Mouse (Mus musculus) forebrain, postnatal 0 days (tissue): Measurements from ENCODE around the gene Zfp119a. TPM values are rescaled to one million over a fixed set of nuclear protein-coding genes. Genes with fewer than 3 reads are reported as not detected.
"Not testable (repeated sequence)": the region's sequence is repeated elsewhere in the genome, so short reads cannot be mapped to it uniquely, and the experiment has no call there.

Source experiments
- ATAC-seq: fragments of 200-750 bp; cut with Nextera tagmentation; 2 replicates; pipeline ENCODE4 v1.8.0; 2017; ENCODE audit warnings: mild to moderate bottlenecking, moderate library complexity
- DNase-seq: peaks from one replicate; pipeline ENCODE4 v3.0.0-alpha.2; 2015
- H3K27ac ChIP-seq: fragments of 300-500 bp; sonication (generic); 2 replicates; pipeline ENCODE4 v1.5.1; 2014; ENCODE audit warnings: low read depth, mild to moderate bottlenecking, antibody characterized with exemption, low read length, moderate library complexity, mixed read lengths
- H3K27me3 ChIP-seq: fragments of 300-500 bp; sonication (generic); 2 replicates; pipeline ENCODE4 v1.6.1; 2014; ENCODE audit warnings: mild to moderate bottlenecking, low read length, mixed read lengths; ENCODE audit not compliant: insufficient read depth
- H3K36me3 ChIP-seq: fragments of 300-500 bp; sonication (generic); 2 replicates; pipeline ENCODE4 v1.6.1; 2014; ENCODE audit warnings: mild to moderate bottlenecking, moderate library complexity; ENCODE audit not compliant: insufficient read depth
- H3K4me1 ChIP-seq: fragments of 300-500 bp; sonication (generic); 2 replicates; pipeline ENCODE4 v1.6.1; 2014; ENCODE audit warnings: antibody characterized with exemption; ENCODE audit not compliant: insufficient read depth
- H3K4me2 ChIP-seq: fragments of 300-500 bp; sonication (generic); 2 replicates; pipeline ENCODE4 v1.6.1; 2014; ENCODE audit warnings: low read depth, mild to moderate bottlenecking, moderate library complexity
- H3K4me3 ChIP-seq: fragments of 300-500 bp; sonication (generic); 2 replicates; pipeline ENCODE4 v1.5.1; 2014; ENCODE audit warnings: low read depth, low read length, mixed read lengths
- H3K9ac ChIP-seq: fragments of 300-500 bp; sonication (generic); 2 replicates; pipeline ENCODE4 v1.6.1; 2014; ENCODE audit warnings: mild to moderate bottlenecking
- H3K9me3 ChIP-seq: fragments of 300-500 bp; sonication (generic); 2 replicates; pipeline ENCODE4 v1.6.1; 2016; ENCODE audit warnings: low read length
- CTCF ChIP-seq: sonication (generic); IDR thresholded peaks from 2 replicates; pipeline ENCODE4 v1.5.1; 2016; ENCODE audit warnings: antibody characterized with exemption, control low read depth, low read depth
- WGBS: fragments of 180-500 bp; shearing (Covaris S2); extraction: QIAGEN DNeasy Blood & Tissue Kit; methylation state at CpG from one replicate; pipeline ENCODE4 v1.1.7; 2014; 5-methylcytosine and 5-hydroxymethylcytosine counted together
- polyA plus RNA-seq: library from polyadenylated mRNA; unstranded; fragments of >200 nt; fragmentation: Nextera tagmentation; extraction: Ambion mirVana; gene quantifications from 2 replicates; pipeline ENCODE4 v1.2.1, GENCODE M21; 2015
- total RNA-seq: library from RNA; depleted of rRNA; stranded (reverse); fragments of >200 nt; gene quantifications from 2 replicates; pipeline ENCODE4 v1.2.3, GENCODE M21; 2014; rRNA removed

Gene Zfp119a
- total and polyA plus RNA-seq, 2 experiments from 2014 or later, result 6.9 to 15.1 TPM

DNA sequence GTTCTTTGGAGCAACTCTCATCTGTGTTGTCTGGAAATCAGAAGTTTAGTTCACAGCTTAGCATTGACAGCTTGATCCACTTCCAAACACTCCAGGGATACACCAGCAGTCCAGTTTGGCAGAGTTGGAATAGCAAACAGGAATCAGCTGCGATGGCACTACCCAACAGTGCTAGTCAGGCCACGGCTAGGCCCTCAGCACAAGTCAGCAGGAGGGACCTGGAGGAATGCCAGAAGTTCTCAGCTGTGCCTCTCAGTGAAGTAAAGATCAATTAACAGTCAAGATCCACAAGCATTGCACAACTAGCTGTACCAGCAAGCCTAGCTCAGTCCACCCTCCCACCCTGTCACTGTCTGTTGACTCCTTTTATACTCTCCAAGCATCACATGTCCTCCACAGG is 4.9 kb upstream of the Zfp119a start:
- ATAC-seq (no peak), DNase-seq (no peak)
- no peaks in the 10 kb centered on the region; the same call in 1 of the 2 replicates for H3K27me3 ChIP-seq
- no peak for TF ChIP-seq CTCF
- no peak overlapping the region for H3K4me2 ChIP-seq
- no peak overlapping the region for H3K4me3 ChIP-seq
- WGBS, result 34% methylated on average over 2 of the region's 2 CpGs
- H3K36me3 ChIP-seq, result no peaks in the 10 kb centered on the region
- H3K9ac ChIP-seq, result no peak overlapping the region
- no peaks in the 10 kb centered on the region for H3K9me3 ChIP-seq
- no peaks in the 10 kb centered on the region for H3K4me1 ChIP-seq
- no peak overlapping the region for H3K27ac ChIP-seq

DNA sequence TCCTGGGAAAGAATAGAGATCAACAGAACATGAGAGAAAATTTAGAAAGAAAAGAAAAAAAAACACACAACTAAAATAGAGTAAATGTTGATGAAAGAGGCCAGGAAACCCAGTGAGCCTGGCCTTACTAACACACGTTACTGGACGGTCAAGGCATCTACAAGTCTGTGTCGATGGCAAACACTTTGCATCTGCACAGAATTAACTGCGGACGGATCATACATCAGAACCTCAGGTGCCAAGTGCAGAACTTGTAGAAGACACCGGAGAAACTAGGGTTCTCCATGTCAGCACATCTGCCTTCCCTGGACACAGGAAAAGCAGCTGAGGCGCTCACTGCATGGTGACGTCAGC is 471 bp downstream of the Zfp119a start:
- ATAC-seq, H3K9me3 ChIP-seq, H3K36me3 ChIP-seq, H3K27me3 ChIP-seq, H3K4me1 ChIP-seq: not testable (repeated sequence)
- Histone ChIP-seq H3K4me2 (peak overlapping the region; percentile 44), H3K27ac (peak overlapping the region; percentile 71), H3K9ac (peak overlapping the region; percentile 60), H3K4me3 (peak overlapping the region; percentile 44)
- peak; percentile 55 for DNase-seq
- WGBS, result 2% methylated on average over 6 of the region's 8 CpGs

DNA sequence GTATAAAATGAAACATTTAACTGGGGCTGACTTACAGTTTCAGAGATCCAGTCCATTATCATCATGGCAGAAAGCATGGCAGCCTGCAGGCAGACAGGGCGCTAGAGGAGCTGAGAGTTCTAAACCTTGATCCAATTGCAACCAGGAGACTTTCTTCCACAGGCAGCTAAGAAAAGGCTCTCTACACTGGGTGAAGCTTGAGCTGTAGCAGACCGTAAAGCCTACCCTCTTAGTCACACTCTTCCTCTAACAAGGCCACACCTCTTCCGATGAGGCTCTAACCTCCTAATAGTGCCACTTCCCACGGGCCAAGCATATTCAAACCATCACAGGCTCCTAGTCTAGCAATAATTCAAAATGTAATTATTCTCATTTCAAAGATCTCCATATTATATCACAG is 1.5 kb downstream of the Zfp119a start:
- no peak overlapping the region for H3K27ac ChIP-seq
- ATAC-seq, result no peak
- H3K9me3 ChIP-seq, result no peaks in the 10 kb centered on the region
- no peaks in the 10 kb centered on the region for H3K36me3 ChIP-seq
- H3K9ac ChIP-seq, result no peak overlapping the region
- no peaks in the 10 kb centered on the region for H3K27me3 ChIP-seq
- no peak for TF ChIP-seq CTCF
- no peak overlapping the region for H3K4me2 ChIP-seq
- no peak for DNase-seq
- H3K4me1 ChIP-seq, result 0 out of 2 replicates have a peak, but pooled peaks cover 5% of the 10 kb centered on the region
- no peak overlapping the region for H3K4me3 ChIP-seq
- 93% methylated on average over 4 of the region's 4 CpGs for WGBS

DNA sequence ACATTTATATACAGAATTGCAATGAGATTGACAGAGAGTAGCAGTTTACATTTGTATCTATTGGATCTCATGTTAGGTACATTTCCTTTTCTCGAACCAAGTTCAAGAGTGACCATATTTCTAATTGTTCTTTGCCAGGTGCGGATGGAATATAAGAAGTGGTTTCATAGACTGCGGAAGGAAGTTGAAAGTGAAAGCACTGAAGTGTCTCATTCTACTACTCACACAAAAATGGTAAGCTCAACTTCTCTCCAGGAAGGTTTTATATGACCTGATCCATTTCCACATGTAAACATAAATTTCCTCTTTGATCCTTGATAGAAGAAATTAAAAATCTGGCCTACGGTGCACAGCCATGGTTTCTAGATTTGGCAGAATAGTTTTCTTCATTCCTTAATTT is 35.7 kb downstream of the Zfp119a start:
- WGBS, result 91% methylated on average over 4 of the region's 4 CpGs
- Histone ChIP-seq H3K4me1 (no peaks in the 10 kb centered on the region), H3K4me3 (no peak overlapping the region), H3K9me3 (no peaks in the 10 kb centered on the region), H3K27me3 (no peaks in the 10 kb centered on the region), H3K9ac (no peak overlapping the region), H3K36me3 (no peaks in the 10 kb centered on the region), H3K27ac (no peak overlapping the region), H3K4me2 (no peak overlapping the region)
- ATAC-seq, result no peak
- TF ChIP-seq CTCF, result no peak
- DNase-seq, result no peak

DNA sequence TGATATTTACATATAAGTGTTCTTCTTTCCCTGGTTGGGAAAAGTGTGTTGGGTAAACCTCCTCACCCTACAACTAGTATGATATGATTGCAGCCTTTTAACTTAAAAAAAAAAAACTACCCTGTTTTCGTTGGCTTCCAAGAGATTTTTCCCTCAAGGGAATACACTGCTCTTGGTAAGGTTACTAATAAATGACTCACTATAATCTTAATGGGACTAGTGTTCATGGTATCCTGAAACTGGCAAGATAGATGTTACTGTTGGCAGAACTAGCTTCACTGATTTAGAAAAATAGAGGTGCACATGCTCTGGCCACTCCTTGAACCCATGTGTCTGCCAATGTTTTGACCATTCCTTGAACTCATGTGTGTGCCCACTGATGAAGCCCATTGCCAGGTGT is 57.2 kb downstream of the Zfp119a start:
- no peak overlapping the region for H3K27ac ChIP-seq
- no peaks in the 10 kb centered on the region for H3K27me3 ChIP-seq
- DNase-seq (no peak), ATAC-seq (no peak)
- no peaks in the 10 kb centered on the region for H3K4me1 ChIP-seq
- H3K9me3 ChIP-seq, result no peaks in the 10 kb centered on the region
- no peak overlapping the region for H3K4me2 ChIP-seq
- TF ChIP-seq CTCF, result no peak
- H3K9ac ChIP-seq, result no peak overlapping the region
- H3K4me3 ChIP-seq, result no peak overlapping the region
- no peaks in the 10 kb centered on the region for H3K36me3 ChIP-seq
- WGBS, result 85% methylated on average over 1 of the region's 1 CpGs

DNA sequence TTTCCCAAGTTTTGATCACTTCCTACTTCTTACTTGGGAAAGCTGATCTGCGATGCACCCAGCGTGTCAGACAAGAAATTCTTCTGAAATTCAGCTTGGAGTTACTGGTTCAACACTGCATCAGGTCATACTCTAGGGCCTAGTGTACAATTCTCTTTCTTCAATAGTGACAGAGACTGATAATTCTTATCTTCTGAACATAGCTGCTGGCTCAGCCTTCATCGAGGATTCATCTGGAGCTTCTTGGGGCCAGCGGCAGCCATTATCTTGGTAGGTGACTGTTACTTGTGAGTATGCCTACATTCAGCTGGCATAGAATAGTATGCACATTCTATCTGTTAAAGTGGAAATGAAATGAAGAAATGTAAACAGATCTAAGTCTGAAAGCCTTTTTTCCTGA is 61.9 kb downstream of the Zfp119a start:
- no peak overlapping the region for H3K27ac ChIP-seq
- H3K4me3 ChIP-seq, result no peak overlapping the region
- H3K36me3 ChIP-seq, result no peaks in the 10 kb centered on the region
- no peaks in the 10 kb centered on the region for H3K9me3 ChIP-seq
- H3K4me2 ChIP-seq, result no peak overlapping the region
- DNase-seq (no peak), ATAC-seq (no peak)
- H3K9ac ChIP-seq, result no peak overlapping the region
- WGBS, result 93% methylated on average over 4 of the region's 4 CpGs
- TF ChIP-seq CTCF, result no peak
- no peaks in the 10 kb centered on the region for H3K4me1 ChIP-seq
- no peaks in the 10 kb centered on the region for H3K27me3 ChIP-seq

Other genes starting within 250 kb of the Zfp119a start
- 8.6 and 10.6 TPM in 2 replicates for gene Pot1b, start 166.3 kb downstream of the Zfp119a start, total RNA-seq
- 1.1 and 1.8 TPM in 2 replicates for gene Pot1b, start 166.3 kb downstream of the Zfp119a start, polyA plus RNA-seq
- 0.05 TPM in 1 of 2 replicates, not detected in the other for gene Adgre4, start 128.9 kb downstream of the Zfp119a start, total RNA-seq
- gene Adgre4, start 128.9 kb downstream of the Zfp119a start, polyA plus RNA-seq, result 0.07 TPM in 1 of 2 replicates, not detected in the other
- 11.5 and 14.9 TPM in 2 replicates for gene Zfp959, start 13.2 kb upstream of the Zfp119a start, total RNA-seq
- gene Zfp959, start 13.2 kb upstream of the Zfp119a start, polyA plus RNA-seq, result 6.2 and 8.4 TPM in 2 replicates
- 5.7 and 6.5 TPM in 2 replicates for gene Zfp119b, start 70.6 kb upstream of the Zfp119a start, total RNA-seq
- 5.4 and 6.0 TPM in 2 replicates for gene Zfp119b, start 70.6 kb upstream of the Zfp119a start, polyA plus RNA-seq
- gene Ebi3, start 73.7 kb upstream of the Zfp119a start, total RNA-seq, result 2.1 and 3.4 TPM in 2 replicates
- gene Ebi3, start 73.7 kb upstream of the Zfp119a start, polyA plus RNA-seq, result 6.4 and 7.7 TPM in 2 replicates
- 12.9 and 15.2 TPM in 2 replicates for gene Yju2, start 80.2 kb upstream of the Zfp119a start, total RNA-seq
- gene Yju2, start 80.2 kb upstream of the Zfp119a start, polyA plus RNA-seq, result 12.9 and 15.2 TPM in 2 replicates
- gene Shd, start 91.5 kb upstream of the Zfp119a start, total RNA-seq, result 124 and 152 TPM in 2 replicates
- 106 and 116 TPM in 2 replicates for gene Shd, start 91.5 kb upstream of the Zfp119a start, polyA plus RNA-seq
- 106 and 113 TPM in 2 replicates for gene Fsd1, start 107.6 kb upstream of the Zfp119a start, total RNA-seq
- gene Fsd1, start 107.6 kb upstream of the Zfp119a start, polyA plus RNA-seq, result 162 and 169 TPM in 2 replicates
- gene Stap2, start 126.7 kb upstream of the Zfp119a start, total RNA-seq, result 2.2 and 4.5 TPM in 2 replicates
- gene Stap2, start 126.7 kb upstream of the Zfp119a start, polyA plus RNA-seq, result 4.0 and 4.3 TPM in 2 replicates
- gene Mpnd, start 126.8 kb upstream of the Zfp119a start, total RNA-seq, result 155 and 159 TPM in 2 replicates
- gene Mpnd, start 126.8 kb upstream of the Zfp119a start, polyA plus RNA-seq, result 99.0 and 110 TPM in 2 replicates
- gene Sh3gl1, start 157.7 kb upstream of the Zfp119a start, total RNA-seq, result 65.1 and 74.5 TPM in 2 replicates
- 93.2 and 99.0 TPM in 2 replicates for gene Sh3gl1, start 157.7 kb upstream of the Zfp119a start, polyA plus RNA-seq
- 4.7 and 5.9 TPM in 2 replicates for gene Chaf1a, start 161.5 kb upstream of the Zfp119a start, total RNA-seq
- 4.5 and 4.6 TPM in 2 replicates for gene Chaf1a, start 161.5 kb upstream of the Zfp119a start, polyA plus RNA-seq
- gene Ubxn6, start 196.1 kb upstream of the Zfp119a start, total RNA-seq, result 90.3 and 109 TPM in 2 replicates
- 88.1 and 88.6 TPM in 2 replicates for gene Ubxn6, start 196.1 kb upstream of the Zfp119a start, polyA plus RNA-seq
- gene Hdgfl2, start 200.7 kb upstream of the Zfp119a start, total RNA-seq, result 79.9 and 96.4 TPM in 2 replicates
- gene Hdgfl2, start 200.7 kb upstream of the Zfp119a start, polyA plus RNA-seq, result 99.9 and 114 TPM in 2 replicates
- 0.08 and 0.52 TPM in 2 replicates for gene Plin4, start 230.9 kb upstream of the Zfp119a start, total RNA-seq
- 0.02 TPM in 1 of 2 replicates, not detected in the other for gene Plin4, start 230.9 kb upstream of the Zfp119a start, polyA plus RNA-seq
- 2.7 and 3.2 TPM in 2 replicates for gene Plin5, start 238.7 kb upstream of the Zfp119a start, total RNA-seq
- 2.4 and 3.9 TPM in 2 replicates for gene Plin5, start 238.7 kb upstream of the Zfp119a start, polyA plus RNA-seq
- gene Lrg1, start 243.1 kb upstream of the Zfp119a start, total RNA-seq, result not detected in 2 replicates
- 0.33 and 0.46 TPM in 2 replicates for gene Lrg1, start 243.1 kb upstream of the Zfp119a start, polyA plus RNA-seq